Mouse (Mus musculus) urinary bladder, postnatal 4 days (tissue): ENCODE data around the gene Gm49416.

ENCODE experiments used
- DNase-seq, 2 experiments: peaks; one replicate each; pipeline ENCODE4 v3.0.0; 2021 to 2022; ENCODE audit warnings: low spot score in 2 of 2

Gene Gm49416

GRCm38 (mm10) chr19:8920073-8920736 lies 31.5 kb downstream of the Gm49416 start, which contains the start of gene B3gat3:
TSS of gene B3gat3 (plus strand) at chr19:8920374.
- peak; percentile 93 to 94 for DNase-seq

- no peak for DNase-seq
Measured at GRCm38 (mm10) chr19:8920836-8921291, 32.1 kb downstream of the Gm49416 start.

DNA sequence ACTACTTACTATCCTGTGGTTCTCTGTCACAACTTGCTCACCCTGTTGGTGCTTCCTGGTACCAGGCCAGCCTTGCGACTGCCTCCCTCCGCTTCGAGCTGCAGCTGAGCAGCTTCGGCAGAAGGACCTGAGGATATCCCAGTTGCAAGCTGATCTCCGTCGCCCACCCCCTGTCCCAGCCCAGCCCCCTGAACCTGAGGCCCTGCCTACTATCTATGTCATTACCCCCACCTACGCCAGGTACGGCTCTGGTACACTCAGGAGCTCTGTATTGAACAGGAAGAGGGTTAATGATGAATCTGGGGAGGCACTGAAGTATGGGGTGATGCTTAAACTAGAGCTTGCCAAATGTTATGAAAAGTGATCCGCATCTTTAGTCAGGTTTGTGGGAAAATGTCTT lies 33.0 kb downstream of the Gm49416 start:
- no peak for DNase-seq

DNA sequence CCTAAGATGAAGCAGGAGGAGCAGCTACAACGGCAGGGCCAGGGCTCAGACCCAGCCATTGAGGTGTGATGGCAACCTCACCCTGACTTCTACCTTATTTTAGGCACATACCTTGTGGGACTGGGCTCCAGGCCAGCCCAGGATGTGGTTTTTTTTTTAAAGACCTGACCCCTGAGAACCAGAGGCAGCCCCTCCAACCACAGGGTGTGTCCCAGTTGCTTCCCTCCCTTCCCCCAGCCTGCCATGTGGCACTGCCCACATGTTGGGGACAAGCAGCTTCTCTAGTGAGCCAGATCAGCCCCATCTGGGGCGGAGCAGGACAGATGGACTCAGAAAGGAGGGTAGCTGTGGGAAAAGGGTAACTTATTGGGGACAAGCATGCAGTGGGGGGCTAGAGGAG lies 38.0 kb downstream of the Gm49416 start:
- no peak for DNase-seq

DNA sequence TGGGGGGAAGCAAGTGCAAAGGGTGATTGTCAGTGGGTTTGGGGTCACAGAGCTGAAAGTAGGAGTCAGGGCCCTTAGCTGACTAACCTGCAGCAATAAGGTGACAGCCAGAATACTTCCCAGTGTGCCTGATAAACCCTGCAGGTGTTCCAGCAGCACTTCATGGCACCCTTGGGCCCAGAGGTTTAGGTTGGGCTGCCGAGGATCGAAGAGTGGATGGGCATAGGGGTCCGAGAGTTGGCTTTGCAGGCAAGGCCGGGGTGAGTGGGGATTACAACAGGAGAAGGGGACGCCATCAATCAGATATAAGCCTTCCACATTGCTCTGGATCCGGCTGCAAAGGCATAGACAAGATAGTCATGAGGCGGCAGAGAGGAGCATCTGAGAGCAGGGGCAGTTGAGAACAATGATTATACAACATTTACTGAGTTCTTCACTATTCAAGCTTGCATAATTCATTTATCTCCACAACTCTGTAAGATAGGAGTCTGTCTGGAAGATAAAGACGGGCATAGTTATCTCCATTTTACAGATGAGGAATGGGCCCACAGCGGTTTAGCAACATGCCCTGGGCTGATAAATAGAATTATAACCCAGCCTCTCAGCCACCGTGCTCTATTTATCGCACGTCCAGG lies 39.3 kb downstream of the Gm49416 start:
- DNase-seq = no peak

DNA sequence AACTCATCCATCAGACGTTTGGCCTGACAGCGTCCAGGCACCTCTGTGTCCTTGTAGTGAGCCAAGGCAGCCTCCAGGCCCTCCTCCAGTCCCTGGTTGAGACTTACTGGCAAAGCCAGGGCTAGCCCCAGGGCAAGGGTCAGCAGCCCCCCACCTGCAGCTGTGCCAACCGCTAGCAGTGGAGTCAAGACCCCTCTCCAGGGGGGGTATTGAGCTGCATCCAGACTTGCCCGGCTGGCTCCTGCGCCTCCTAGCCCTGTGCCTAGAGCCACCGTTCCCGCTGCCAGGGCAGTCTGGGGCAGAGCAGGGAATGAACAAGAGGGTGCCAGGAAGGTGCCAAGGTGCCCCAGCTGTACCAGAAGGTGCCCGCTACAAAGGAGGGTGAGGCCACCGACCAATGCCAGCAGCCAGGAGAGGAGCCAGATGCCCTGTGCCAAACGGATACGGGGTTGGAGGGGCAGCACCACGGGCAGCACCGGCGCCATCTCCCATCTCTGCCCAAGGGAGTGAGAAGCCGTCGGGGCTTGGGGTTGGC lies 40.0 kb downstream of the Gm49416 start:
- DNase-seq = no peak

DNA sequence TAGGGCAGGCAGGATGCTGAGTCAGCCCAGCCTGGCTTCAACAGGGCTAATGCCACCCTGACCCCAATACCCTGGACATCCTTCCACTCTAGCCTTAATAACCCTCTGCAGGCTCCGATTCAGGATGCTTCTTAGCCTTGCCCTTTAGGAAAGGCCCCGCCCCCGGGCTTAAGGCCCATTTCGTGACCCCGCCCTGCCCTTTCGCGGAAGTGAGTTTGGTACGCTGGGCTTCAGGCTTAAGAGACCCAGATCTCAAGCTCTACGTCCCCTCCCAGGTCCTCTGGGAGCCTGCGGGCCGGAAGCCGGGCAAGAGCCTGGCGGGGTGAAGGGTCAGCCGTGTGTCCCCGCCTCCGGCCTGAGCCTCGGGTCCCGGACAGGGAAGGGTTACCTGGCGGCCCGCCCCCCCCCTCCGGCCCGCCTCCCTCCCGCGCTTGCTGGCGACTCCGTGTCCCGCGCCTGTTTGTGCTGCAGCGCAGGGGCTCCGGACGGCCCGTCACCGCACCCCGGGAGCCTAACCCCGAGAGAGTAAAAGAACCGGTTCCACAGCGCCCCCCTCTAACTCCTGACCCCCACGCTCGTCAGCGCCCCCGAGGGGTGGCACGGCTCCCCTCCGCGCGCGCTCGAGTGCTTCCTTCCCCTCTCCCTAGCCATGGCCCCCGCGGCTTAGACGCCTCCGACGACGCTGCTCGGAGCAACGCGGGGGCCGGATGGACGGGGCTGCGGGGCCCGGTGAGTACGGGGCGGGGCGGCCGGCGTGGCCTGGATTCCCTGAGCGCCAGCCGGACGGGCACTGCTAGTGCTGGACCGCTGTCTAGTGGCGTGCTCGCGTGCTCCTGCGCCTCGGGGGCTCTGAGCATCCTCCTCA lies 40.7 kb downstream of the Gm49416 start, which contains the start of the genes Rom1 and Eml3:
Gene Rom1 (minus strand): TSS at position 133 of the 865 bp plus-strand sequence.
Gene Eml3 (plus strand): TSS at position 329 of the 865 bp plus-strand sequence.
- DNase-seq = peak; percentile 83 to 86

DNA sequence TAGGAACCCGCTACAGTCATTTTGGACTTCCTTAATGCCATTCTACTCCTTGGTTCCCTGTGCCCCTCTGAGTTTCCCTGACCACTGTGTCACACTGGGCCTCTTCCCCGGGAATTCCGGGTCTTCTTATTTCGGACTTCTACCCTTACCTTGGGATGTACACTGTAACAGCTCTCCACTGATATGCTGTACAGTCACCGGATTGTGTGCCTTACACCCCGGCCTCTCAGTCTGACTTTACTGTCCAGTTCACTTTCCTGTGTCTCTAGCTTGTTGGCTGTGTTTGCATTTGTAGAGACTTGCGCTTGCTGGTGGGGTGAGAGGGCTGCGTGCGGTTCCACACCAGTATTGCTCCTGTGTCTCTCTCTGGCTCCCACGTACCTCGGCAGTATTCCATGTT lies 41.4 kb downstream of the Gm49416 start:
- no peak for DNase-seq

- DNase-seq = no peak
Measured at GRCm38 (mm10) chr19:8930771-8931170, 42.0 kb downstream of the Gm49416 start.

DNA sequence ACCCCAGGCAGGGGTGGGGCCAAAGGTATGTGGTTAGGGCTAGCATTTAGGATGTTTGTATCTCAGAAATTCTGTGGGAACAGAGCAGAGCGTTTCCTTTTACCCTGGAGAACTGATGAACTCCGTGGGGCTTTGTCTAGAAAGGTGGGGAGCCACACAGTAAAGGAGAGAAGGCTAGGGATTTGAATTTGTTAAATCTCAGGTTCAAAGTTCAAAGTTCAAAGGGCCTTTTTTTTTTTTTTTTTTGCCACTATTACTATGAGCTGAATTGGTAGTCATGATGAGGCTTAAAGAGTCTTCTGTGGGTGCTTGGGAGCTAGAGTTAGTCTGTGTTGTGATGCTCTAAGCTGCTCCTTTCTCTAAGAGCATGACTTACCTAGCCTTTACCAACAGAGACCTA lies 48.0 kb downstream of the Gm49416 start:
- no peak for DNase-seq

- no peak for DNase-seq
Measured at GRCm38 (mm10) chr19:8940526-8941133, 51.9 kb downstream of the Gm49416 start.

GRCm38 (mm10) chr19:8941136-8941514 lies 52.4 kb downstream of the Gm49416 start:
- no peak for DNase-seq

- DNase-seq = peak; percentile 96 to 98
Measured at GRCm38 (mm10) chr19:8941515-8942217, 52.9 kb downstream of the Gm49416 start, which contains the start of gene Mta2. TSS of gene Mta2 (plus strand) at chr19:8941875.

GRCm38 (mm10) chr19:8942276-8942964 lies 53.7 kb downstream of the Gm49416 start:
- no peak for DNase-seq

- no peak for DNase-seq
Measured at GRCm38 (mm10) chr19:8943047-8943446, 54.3 kb downstream of the Gm49416 start.

- DNase-seq = no peak
Measured at GRCm38 (mm10) chr19:8944062-8944461, 55.3 kb downstream of the Gm49416 start.

- peak; percentile 71 to 82 for DNase-seq
Measured at GRCm38 (mm10) chr19:8944750-8945149, 56.0 kb downstream of the Gm49416 start.
